Mouse (Mus musculus): Measurements from ENCODE around the gene Avpi1.

Avpi1 gene

GRCm38 (mm10) chr19:42115783-42116335, 13.0 kb downstream of the Avpi1 start:
- no peak for DNase-seq (ENCODE audit: low read depth)

GRCm38 (mm10) chr19:42104681-42105080, 24.2 kb downstream of the Avpi1 start:
- DNase-seq (ENCODE audit: low read depth): no peak

- DNase-seq (ENCODE audit: low read depth): peak; percentile 84
Measured at GRCm38 (mm10) chr19:42099406-42099805, 29.5 kb downstream of the Avpi1 start.

- peak; percentile 77 for DNase-seq (ENCODE audit: low read depth)
Measured at GRCm38 (mm10) chr19:42090637-42091141, 38.2 kb downstream of the Avpi1 start.

GRCm38 (mm10) chr19:42089748-42090595, 38.9 kb downstream of the Avpi1 start, which contains the start of gene Pi4k2a:
TSS of gene Pi4k2a (plus strand) at chr19:42090470.
- peak; percentile 100 for DNase-seq (ENCODE audit: low read depth)

- peak; percentile 94 for DNase-seq (ENCODE audit: low read depth)
Measured at GRCm38 (mm10) chr19:42089103-42089747, 39.6 kb downstream of the Avpi1 start.

GRCm38 (mm10) chr19:42086166-42086565, 42.7 kb downstream of the Avpi1 start, which contains the start of gene Morn4:
TSS of gene Morn4 (minus strand) at chr19:42086357.
- no peak for DNase-seq (ENCODE audit: low read depth)

- DNase-seq (ENCODE audit: low read depth): no peak
Measured at GRCm38 (mm10) chr19:42085690-42086089, 43.2 kb downstream of the Avpi1 start.

GRCm38 (mm10) chr19:42081613-42082012, 47.2 kb downstream of the Avpi1 start:
- DNase-seq (ENCODE audit: low read depth): peak; percentile 68

GRCm38 (mm10) chr19:42080469-42080868, 48.4 kb downstream of the Avpi1 start:
- DNase-seq (ENCODE audit: low read depth): no peak

GRCm38 (mm10) chr19:42079950-42080349, 48.9 kb downstream of the Avpi1 start:
- DNase-seq (ENCODE audit: low read depth): peak; percentile 94

GRCm38 (mm10) chr19:42079006-42079405, 49.9 kb downstream of the Avpi1 start:
- DNase-seq (ENCODE audit: low read depth): no peak

GRCm38 (mm10) chr19:42078566-42078965, 50.3 kb downstream of the Avpi1 start:
- DNase-seq (ENCODE audit: low read depth): no peak

GRCm38 (mm10) chr19:42075992-42076391, 52.9 kb downstream of the Avpi1 start:
- DNase-seq (ENCODE audit: low read depth): no peak

GRCm38 (mm10) chr19:42075051-42075450, 53.8 kb downstream of the Avpi1 start:
- DNase-seq (ENCODE audit: low read depth): no peak

All from 416B (cell line).